Mouse (Mus musculus): Measurements from ENCODE around the gene Rnf152. TPM values are rescaled to one million over a fixed set of nuclear protein-coding genes. Genes with fewer than 3 reads are reported as not detected.

Rnf152 gene
- polyA plus RNA-seq, 1 experiment, result 0.27 TPM

DNA sequence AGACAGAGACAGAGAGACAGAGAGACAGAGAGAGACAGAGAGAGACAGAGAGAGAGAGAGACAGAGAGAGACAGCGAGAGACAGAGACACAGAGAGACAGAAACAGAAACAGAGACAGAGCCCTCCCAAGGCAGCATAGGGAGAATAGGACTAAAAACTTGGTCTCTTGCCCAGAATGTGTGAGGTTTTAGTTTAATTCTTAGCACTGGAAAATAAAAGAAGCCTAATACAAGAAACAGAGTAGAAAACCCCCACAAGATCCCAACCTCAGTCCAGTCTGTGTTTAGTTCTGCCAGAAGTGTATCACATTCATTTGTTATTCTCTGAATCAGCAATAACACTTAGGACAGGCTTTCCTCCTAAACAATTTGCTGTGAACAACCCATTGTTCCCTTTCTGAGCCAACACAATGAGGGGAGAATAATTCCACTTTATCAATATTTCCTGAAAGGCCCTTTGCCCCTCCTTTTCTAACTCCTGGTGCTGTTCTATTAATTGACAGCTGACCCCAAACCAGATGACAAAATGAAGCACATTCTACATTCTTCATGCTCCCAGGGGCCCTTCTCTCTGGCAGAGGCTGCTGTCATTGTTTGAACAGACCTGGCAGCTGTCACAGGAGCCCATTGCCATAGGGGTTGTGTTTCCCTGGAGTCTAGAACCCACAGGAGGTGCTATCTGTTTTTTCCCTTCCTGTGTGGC, 44.5 kb downstream of the Rnf152 start:
- Histone ChIP-seq H3K27ac (ENCODE audit: control insufficient read depth, insufficient read depth, low read depth, low read length) (no peak overlapping the region), H3K27me3 (ENCODE audit: control insufficient read depth, insufficient read depth, low read length) (no peaks in the 10 kb centered on the region), H3K4me1 (ENCODE audit: control insufficient read depth, insufficient read depth, low read length) (no peaks in the 10 kb centered on the region), H3K36me3 (ENCODE audit: control insufficient read depth, insufficient read depth, low read length) (no peaks in the 10 kb centered on the region), H3K4me3 (ENCODE audit: control insufficient read depth, low read depth, low read length) (no peak overlapping the region)
- no peak for TF ChIP-seq POLR2A (IDR thresholded peaks at IDR 0.05; ENCODE audit: control insufficient read depth, low read depth, low read length)
- TF ChIP-seq CTCF (IDR thresholded peaks at IDR 0.05; ENCODE audit: control insufficient read depth, insufficient read depth, insufficient replicate concordance, low read depth, low read length), result no peak

DNA sequence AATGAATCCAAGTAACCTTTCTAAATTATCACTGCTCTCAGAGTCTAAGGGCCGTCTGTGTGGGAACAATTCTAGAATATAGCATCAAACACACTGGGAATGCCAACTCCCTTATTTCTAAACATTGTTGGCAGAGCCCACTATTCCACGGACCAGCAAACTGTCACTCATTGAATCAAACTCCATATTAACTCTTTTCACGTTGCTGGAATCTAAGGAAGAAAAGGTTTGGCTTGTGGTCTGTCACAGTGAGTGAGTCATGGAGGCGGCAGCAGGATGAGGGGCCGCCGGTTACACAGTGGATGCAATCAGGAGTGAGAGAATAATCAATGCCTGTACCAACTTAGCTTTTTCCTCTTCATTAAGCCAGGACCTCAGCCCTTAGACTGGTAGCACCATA, 54.3 kb downstream of the Rnf152 start:
- no peaks in the 10 kb centered on the region for H3K27me3 ChIP-seq (ENCODE audit: control insufficient read depth, insufficient read depth, low read length)
- no peak overlapping the region for H3K4me3 ChIP-seq (ENCODE audit: control insufficient read depth, low read depth, low read length)
- TF ChIP-seq CTCF (IDR thresholded peaks at IDR 0.05; ENCODE audit: control insufficient read depth, insufficient read depth, insufficient replicate concordance, low read depth, low read length) (no peak), POLR2A (IDR thresholded peaks at IDR 0.05; ENCODE audit: control insufficient read depth, low read depth, low read length) (no peak)
- H3K4me1 ChIP-seq (ENCODE audit: control insufficient read depth, insufficient read depth, low read length), result no peaks in the 10 kb centered on the region
- no peak overlapping the region for H3K27ac ChIP-seq (ENCODE audit: control insufficient read depth, insufficient read depth, low read depth, low read length)
- no peaks in the 10 kb centered on the region for H3K36me3 ChIP-seq (ENCODE audit: control insufficient read depth, insufficient read depth, low read length)

DNA sequence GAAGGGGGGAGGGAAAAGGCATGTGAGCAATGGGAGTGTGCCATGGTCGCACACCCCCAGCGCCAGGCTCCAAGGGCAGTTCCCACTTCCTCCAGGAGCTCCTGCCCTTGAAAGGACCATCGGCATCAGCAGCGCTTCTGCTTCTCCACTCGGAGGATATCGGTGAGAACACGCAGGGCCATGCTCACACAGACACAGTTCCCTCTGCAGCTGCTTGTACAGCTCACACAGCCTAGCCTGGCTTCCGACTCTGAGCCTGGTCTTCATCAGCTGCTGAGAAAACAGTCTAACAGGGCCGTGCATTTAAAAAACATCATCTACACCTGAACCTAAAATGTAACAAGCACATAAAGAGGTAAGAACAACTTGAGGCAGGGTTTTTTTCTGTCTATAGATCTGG, 54.7 kb downstream of the Rnf152 start:
- TF ChIP-seq CTCF (IDR thresholded peaks at IDR 0.05; ENCODE audit: control insufficient read depth, insufficient read depth, insufficient replicate concordance, low read depth, low read length), result no peak
- no peak for TF ChIP-seq POLR2A (IDR thresholded peaks at IDR 0.05; ENCODE audit: control insufficient read depth, low read depth, low read length)
- Histone ChIP-seq H3K4me3 (ENCODE audit: control insufficient read depth, low read depth, low read length) (no peak overlapping the region), H3K27me3 (ENCODE audit: control insufficient read depth, insufficient read depth, low read length) (no peaks in the 10 kb centered on the region), H3K36me3 (ENCODE audit: control insufficient read depth, insufficient read depth, low read length) (no peaks in the 10 kb centered on the region), H3K27ac (ENCODE audit: control insufficient read depth, insufficient read depth, low read depth, low read length) (no peak overlapping the region), H3K4me1 (ENCODE audit: control insufficient read depth, insufficient read depth, low read length) (no peaks in the 10 kb centered on the region)

DNA sequence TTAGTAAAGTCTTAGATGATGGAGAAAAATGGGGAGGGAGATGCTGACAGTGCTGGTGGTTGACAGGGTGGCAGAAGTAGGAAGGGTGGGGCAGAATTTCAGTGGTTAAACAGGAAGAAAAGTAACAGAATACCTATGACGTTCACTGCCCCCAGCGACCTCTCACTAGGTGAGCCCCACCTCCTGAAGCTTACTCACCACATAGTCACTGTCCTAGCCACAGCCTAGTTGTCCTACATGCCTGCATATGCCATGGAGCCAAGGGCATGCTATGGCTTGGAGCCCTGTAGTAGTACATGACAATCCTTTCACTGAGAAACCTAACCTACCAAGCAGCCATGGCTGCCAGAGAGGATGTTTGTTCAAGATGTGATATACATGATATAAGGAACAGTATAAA, 64.7 kb downstream of the Rnf152 start:
- TF ChIP-seq CTCF (IDR thresholded peaks at IDR 0.05; ENCODE audit: control insufficient read depth, insufficient read depth, insufficient replicate concordance, low read depth, low read length) (no peak), POLR2A (IDR thresholded peaks at IDR 0.05; ENCODE audit: control insufficient read depth, low read depth, low read length) (no peak)
- no peaks in the 10 kb centered on the region for H3K36me3 ChIP-seq (ENCODE audit: control insufficient read depth, insufficient read depth, low read length)
- no peak overlapping the region for H3K27ac ChIP-seq (ENCODE audit: control insufficient read depth, insufficient read depth, low read depth, low read length)
- no peaks in the 10 kb centered on the region for H3K27me3 ChIP-seq (ENCODE audit: control insufficient read depth, insufficient read depth, low read length)
- no peak overlapping the region for H3K4me3 ChIP-seq (ENCODE audit: control insufficient read depth, low read depth, low read length)
- no peaks in the 10 kb centered on the region for H3K4me1 ChIP-seq (ENCODE audit: control insufficient read depth, insufficient read depth, low read length)

DNA sequence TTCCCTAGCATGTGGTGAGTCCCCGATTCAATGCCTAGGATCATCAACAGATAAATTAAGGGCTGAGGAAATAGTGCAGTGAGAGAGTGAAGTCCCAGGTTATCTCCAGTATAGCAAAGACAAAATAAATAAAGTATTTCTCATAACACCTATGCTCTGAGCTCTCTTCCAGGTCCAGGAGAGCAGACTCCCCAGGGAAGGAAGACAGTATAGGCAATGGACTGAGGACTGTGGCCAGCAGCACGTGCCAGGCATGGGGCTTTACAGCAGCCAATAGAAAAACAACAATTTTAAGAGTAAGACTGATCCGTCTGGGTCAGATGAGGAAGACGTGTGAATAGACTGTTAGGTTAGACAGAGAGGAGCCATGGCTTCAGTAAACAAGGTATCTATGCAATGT, 69.0 kb downstream of the Rnf152 start:
- no peak overlapping the region for H3K27ac ChIP-seq (ENCODE audit: control insufficient read depth, insufficient read depth, low read depth, low read length)
- TF ChIP-seq CTCF (IDR thresholded peaks at IDR 0.05; ENCODE audit: control insufficient read depth, insufficient read depth, insufficient replicate concordance, low read depth, low read length) (no peak), POLR2A (IDR thresholded peaks at IDR 0.05; ENCODE audit: control insufficient read depth, low read depth, low read length) (no peak)

DNA sequence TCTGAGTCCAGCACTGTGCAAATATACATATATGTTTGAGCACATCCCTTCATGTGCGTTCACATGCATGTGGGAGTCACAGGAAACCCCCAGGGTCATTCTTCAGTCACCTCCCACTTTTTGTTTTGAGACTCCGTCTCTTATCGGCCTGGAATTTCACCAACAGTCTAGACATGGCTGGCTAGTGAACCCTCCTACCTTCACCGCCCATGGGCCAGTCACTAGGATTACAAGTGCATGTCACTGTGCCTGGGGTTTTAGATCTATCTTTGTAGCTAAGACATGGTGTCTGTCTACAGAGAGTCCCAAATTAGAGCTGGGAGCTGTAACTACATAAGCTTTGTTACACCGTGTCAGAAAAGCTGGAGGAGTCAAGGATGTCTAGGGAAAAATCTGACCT, 69.6 kb downstream of the Rnf152 start:
- H3K4me1 ChIP-seq (ENCODE audit: control insufficient read depth, insufficient read depth, low read length), result no peaks in the 10 kb centered on the region; the same call in 1 of the 2 replicates
- TF ChIP-seq CTCF (IDR thresholded peaks at IDR 0.05; ENCODE audit: control insufficient read depth, insufficient read depth, insufficient replicate concordance, low read depth, low read length), result no peak
- TF ChIP-seq POLR2A (IDR thresholded peaks at IDR 0.05; ENCODE audit: control insufficient read depth, low read depth, low read length), result no peak
- H3K27me3 ChIP-seq (ENCODE audit: control insufficient read depth, insufficient read depth, low read length), result no peaks in the 10 kb centered on the region
- H3K4me3 ChIP-seq (ENCODE audit: control insufficient read depth, low read depth, low read length), result no peak overlapping the region
- no peaks in the 10 kb centered on the region for H3K36me3 ChIP-seq (ENCODE audit: control insufficient read depth, insufficient read depth, low read length)
- no peak overlapping the region for H3K27ac ChIP-seq (ENCODE audit: control insufficient read depth, insufficient read depth, low read depth, low read length)

More for the DNA sequence above, 69.0 kb downstream of the Rnf152 start:
- no peaks in the 10 kb centered on the region for H3K36me3 ChIP-seq (ENCODE audit: control insufficient read depth, insufficient read depth, low read length)
- no peaks in the 10 kb centered on the region for H3K27me3 ChIP-seq (ENCODE audit: control insufficient read depth, insufficient read depth, low read length)
- H3K4me3 ChIP-seq (ENCODE audit: control insufficient read depth, low read depth, low read length), result no peak overlapping the region
- no peaks in the 10 kb centered on the region; the same call in 1 of the 2 replicates for H3K4me1 ChIP-seq (ENCODE audit: control insufficient read depth, insufficient read depth, low read length)

DNA sequence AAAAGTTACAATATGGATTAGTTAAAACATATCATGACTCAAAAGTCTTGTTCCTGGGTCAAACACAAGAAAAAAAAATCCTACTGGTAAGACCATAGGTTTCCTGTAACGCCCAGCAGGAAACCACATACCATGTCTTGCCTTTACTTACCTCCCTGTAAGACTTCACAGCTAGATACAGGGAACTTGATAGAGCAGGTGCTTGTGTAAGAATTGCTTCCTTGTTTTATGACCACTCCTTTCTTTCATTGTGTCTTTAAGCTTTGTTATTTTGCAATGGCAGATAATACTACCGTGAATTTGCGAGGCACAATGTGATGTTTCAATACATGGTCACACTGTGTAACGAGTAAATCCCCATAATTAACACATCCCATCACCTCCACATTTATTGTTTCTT, 71.5 kb downstream of the Rnf152 start:
- H3K27ac ChIP-seq (ENCODE audit: control insufficient read depth, insufficient read depth, low read depth, low read length), result no peak overlapping the region
- no peaks in the 10 kb centered on the region; the same call in 1 of the 2 replicates for H3K4me1 ChIP-seq (ENCODE audit: control insufficient read depth, insufficient read depth, low read length)
- H3K27me3 ChIP-seq (ENCODE audit: control insufficient read depth, insufficient read depth, low read length), result no peaks in the 10 kb centered on the region
- TF ChIP-seq POLR2A (IDR thresholded peaks at IDR 0.05; ENCODE audit: control insufficient read depth, low read depth, low read length), result no peak
- no peak for TF ChIP-seq CTCF (IDR thresholded peaks at IDR 0.05; ENCODE audit: control insufficient read depth, insufficient read depth, insufficient replicate concordance, low read depth, low read length)
- H3K36me3 ChIP-seq (ENCODE audit: control insufficient read depth, insufficient read depth, low read length), result no peaks in the 10 kb centered on the region
- no peak overlapping the region for H3K4me3 ChIP-seq (ENCODE audit: control insufficient read depth, low read depth, low read length)
